Mouse (Mus musculus): ENCODE measurements around the gene Olfr417.

DNA sequence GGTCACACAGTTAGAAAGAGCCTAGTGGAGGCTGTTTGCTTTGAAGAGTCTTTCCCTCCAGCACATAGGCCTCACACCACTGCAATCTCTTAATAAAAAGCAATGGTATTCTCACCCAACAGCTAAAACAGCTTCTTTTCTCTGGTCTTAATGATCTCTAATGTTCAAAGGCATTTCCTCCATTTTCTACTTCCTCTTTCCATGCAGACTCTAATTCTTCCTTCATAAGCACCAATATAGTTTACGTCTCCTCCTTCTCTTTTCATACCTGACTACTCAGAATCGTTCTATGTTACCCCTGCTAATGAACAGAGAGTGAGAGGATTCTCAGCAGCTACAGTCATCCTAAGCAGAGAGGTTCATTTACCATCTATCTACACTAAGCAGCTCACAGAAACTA is 47.6 kb upstream of the Olfr417 start:
- TF ChIP-seq CTCF (IDR thresholded peaks at IDR 0.05; ENCODE audit: low read depth) (no peak), EP300 (IDR thresholded peaks at IDR 0.05; ENCODE audit: low read depth) (no peak)
